Mouse (Mus musculus): ENCODE measurements around the gene Olfr877.

DNA sequence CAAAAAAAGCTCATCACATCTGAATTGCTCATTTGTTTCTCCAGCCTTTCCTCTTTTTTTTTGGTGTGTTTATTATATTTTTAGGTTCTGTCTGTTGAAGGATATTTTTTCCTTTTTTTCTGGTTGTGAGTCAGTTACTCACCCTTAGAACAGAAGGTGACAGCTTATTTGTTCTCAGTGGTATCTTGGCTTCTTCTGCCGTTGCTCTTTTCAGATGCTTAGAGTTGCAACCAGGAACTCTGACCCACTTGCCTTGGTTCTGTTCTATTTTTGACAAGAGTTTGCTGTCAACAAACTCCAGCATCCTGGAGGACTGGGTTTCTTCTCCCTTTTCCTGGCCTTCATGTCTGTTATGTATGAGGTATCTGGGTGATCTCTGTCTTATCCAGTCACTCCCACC lies 9.3 kb downstream of the Olfr877 start:
- TF ChIP-seq CTCF (IDR thresholded peaks at IDR 0.05; ENCODE audit: control insufficient read depth, insufficient read depth, low read length) (no peak), POLR2A (IDR thresholded peaks at IDR 0.05; ENCODE audit: borderline replicate concordance, control insufficient read depth, low read depth, low read length) (no peak)
